Mouse (Mus musculus): ENCODE results near the gene Ackr4. TPM values are rescaled to one million over a fixed set of nuclear protein-coding genes. Genes with fewer than 3 reads are reported as not detected.

The Ackr4 gene
- polyA plus RNA-seq, 1 experiment from 2014 or later: 1.1 TPM

- Histone ChIP-seq H3K4me1 (ENCODE audit: control insufficient read depth, insufficient read depth, low read length) (no peaks in the 10 kb centered on the region), H3K9me3 (replicated peaks; ENCODE audit: control insufficient read depth, low read length, poor library complexity, severe bottlenecking) (no peaks in the 10 kb centered on the region), H3K27ac (ENCODE audit: low read length) (no peak overlapping the region), H3K9ac (ENCODE audit: low read depth, low read length) (no peak overlapping the region), H3K36me3 (ENCODE audit: control insufficient read depth, insufficient read depth, low read length) (peaks cover 68% of the 10 kb centered on the region), H3K4me2 (ENCODE audit: low read length) (no peak overlapping the region), H3K27me3 (ENCODE audit: control insufficient read depth, insufficient read depth, low read depth, low read length) (no peaks in the 10 kb centered on the region), H3K4me3 (ENCODE audit: low read depth, low read length) (no peak overlapping the region)
- WGBS: 95% methylated on average over 14 of the region's 14 CpGs
- ATAC-seq: no peak
Observed at GRCm38 (mm10) chr9:104155100-104155715, 28.5 kb upstream of the Ackr4 start.

DNA sequence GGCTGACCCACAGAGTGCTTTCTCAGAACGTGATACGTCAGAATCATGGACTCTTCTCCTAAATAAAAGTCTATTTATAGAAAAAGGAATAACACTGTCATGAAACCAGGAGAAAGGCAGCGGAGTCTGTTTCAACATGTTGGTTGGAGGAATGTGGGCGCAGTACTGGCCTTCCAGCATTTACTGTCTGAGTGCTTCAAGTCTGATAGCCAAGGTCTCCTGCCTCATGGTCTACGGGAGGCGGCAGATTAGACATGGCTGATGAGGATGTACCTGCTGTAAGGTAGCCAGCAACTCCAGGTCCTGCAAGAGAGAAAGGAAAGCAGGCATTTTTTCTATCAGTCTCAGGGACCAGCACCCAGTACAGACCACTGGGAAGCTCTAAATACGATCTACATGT, 25.4 kb upstream of the Ackr4 start:
- Histone ChIP-seq H3K4me2 (ENCODE audit: low read length) (no peak overlapping the region), H3K4me1 (ENCODE audit: control insufficient read depth, insufficient read depth, low read length) (no peaks in the 10 kb centered on the region), H3K36me3 (ENCODE audit: control insufficient read depth, insufficient read depth, low read length) (peaks cover 47% of the 10 kb centered on the region), H3K9me3 (replicated peaks; ENCODE audit: control insufficient read depth, low read length, poor library complexity, severe bottlenecking) (no peaks in the 10 kb centered on the region), H3K27me3 (ENCODE audit: control insufficient read depth, insufficient read depth, low read depth, low read length) (no peaks in the 10 kb centered on the region), H3K4me3 (ENCODE audit: low read depth, low read length) (no peak overlapping the region), H3K9ac (ENCODE audit: low read depth, low read length) (no peak overlapping the region), H3K27ac (ENCODE audit: low read length) (no peak overlapping the region)
- no peak for ATAC-seq
- 98% methylated on average over 7 of the region's 7 CpGs for WGBS

GRCm38 (mm10) chr9:104148969-104149368, 22.2 kb upstream of the Ackr4 start:
- Histone ChIP-seq H3K36me3 (ENCODE audit: control insufficient read depth, insufficient read depth, low read length) (peaks cover 18% of the 10 kb centered on the region), H3K27ac (ENCODE audit: low read length) (no peak overlapping the region), H3K9ac (ENCODE audit: low read depth, low read length) (no peak overlapping the region), H3K27me3 (ENCODE audit: control insufficient read depth, insufficient read depth, low read depth, low read length) (no peaks in the 10 kb centered on the region), H3K4me3 (ENCODE audit: low read depth, low read length) (no peak overlapping the region), H3K9me3 (replicated peaks; ENCODE audit: control insufficient read depth, low read length, poor library complexity, severe bottlenecking) (no peaks in the 10 kb centered on the region), H3K4me2 (ENCODE audit: low read length) (no peak overlapping the region), H3K4me1 (ENCODE audit: control insufficient read depth, insufficient read depth, low read length) (no peaks in the 10 kb centered on the region)
- 87% methylated on average over 7 of the region's 7 CpGs for WGBS
- no peak for ATAC-seq

DNA sequence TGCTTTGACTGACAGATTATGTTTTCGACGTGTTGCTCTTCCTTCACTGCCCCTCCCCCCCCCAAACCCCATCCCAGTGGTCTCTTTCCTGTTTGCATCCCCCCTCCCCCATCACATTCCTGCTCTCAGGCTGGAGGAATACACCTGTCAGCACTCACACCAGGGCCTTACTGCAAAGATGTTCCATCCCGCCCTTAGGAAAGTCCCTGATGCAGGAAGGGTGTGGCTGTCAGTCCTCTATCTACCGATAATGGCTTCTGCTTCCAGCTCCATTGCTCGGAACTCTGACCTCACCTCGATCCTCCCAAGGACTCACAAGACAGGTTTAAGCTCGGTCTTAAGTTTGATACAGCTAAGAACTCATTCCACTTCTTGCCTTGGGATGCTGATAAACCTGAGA, 19.9 kb upstream of the Ackr4 start:
- Histone ChIP-seq H3K9ac (ENCODE audit: low read depth, low read length) (no peak overlapping the region), H3K27ac (ENCODE audit: low read length) (no peak overlapping the region), H3K36me3 (ENCODE audit: control insufficient read depth, insufficient read depth, low read length) (peaks cover 14% of the 10 kb centered on the region), H3K27me3 (ENCODE audit: control insufficient read depth, insufficient read depth, low read depth, low read length) (no peaks in the 10 kb centered on the region), H3K4me1 (ENCODE audit: control insufficient read depth, insufficient read depth, low read length) (no peaks in the 10 kb centered on the region), H3K4me3 (ENCODE audit: low read depth, low read length) (no peak overlapping the region), H3K9me3 (replicated peaks; ENCODE audit: control insufficient read depth, low read length, poor library complexity, severe bottlenecking) (no peaks in the 10 kb centered on the region), H3K4me2 (ENCODE audit: low read length) (no peak overlapping the region)
- 95% methylated on average over 7 of the region's 7 CpGs for WGBS
- ATAC-seq: no peak

GRCm38 (mm10) chr9:104144314-104144996, 17.7 kb upstream of the Ackr4 start:
- H3K27ac ChIP-seq (ENCODE audit: low read length): no peak overlapping the region
- 81% methylated on average over 8 of the region's 8 CpGs for WGBS
- H3K36me3 ChIP-seq (ENCODE audit: control insufficient read depth, insufficient read depth, low read length): no peaks in the 10 kb centered on the region
- H3K4me2 ChIP-seq (ENCODE audit: low read length): no peak overlapping the region
- no peak for ATAC-seq
- H3K9ac ChIP-seq (ENCODE audit: low read depth, low read length): no peak overlapping the region
- H3K27me3 ChIP-seq (ENCODE audit: control insufficient read depth, insufficient read depth, low read depth, low read length): no peaks in the 10 kb centered on the region
- no peaks in the 10 kb centered on the region for H3K4me1 ChIP-seq (ENCODE audit: control insufficient read depth, insufficient read depth, low read length)
- H3K4me3 ChIP-seq (ENCODE audit: low read depth, low read length): no peak overlapping the region
- H3K9me3 ChIP-seq (replicated peaks; ENCODE audit: control insufficient read depth, low read length, poor library complexity, severe bottlenecking): no peaks in the 10 kb centered on the region

DNA sequence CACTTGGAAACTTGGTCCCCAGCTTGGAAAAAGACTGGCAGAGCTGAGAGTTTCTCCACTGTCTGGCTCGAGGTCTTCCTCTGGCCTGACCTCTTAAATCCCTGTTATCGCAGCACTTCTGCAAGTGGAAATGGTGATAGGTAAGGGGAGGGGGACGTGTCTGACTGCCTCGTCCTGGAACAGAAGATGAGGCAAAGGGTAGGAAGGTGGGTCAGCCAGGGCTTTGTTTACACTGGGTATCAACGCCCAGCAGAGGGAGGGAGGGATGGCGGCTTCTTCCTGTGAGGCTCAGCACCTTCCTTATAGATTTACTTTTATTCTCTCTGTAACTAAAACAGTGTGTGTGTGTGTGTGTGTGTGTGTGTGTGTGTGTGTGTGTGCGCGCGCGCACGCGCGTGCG, 16.1 kb upstream of the Ackr4 start:
- H3K4me2 ChIP-seq (ENCODE audit: low read length): no peak overlapping the region

DNA sequence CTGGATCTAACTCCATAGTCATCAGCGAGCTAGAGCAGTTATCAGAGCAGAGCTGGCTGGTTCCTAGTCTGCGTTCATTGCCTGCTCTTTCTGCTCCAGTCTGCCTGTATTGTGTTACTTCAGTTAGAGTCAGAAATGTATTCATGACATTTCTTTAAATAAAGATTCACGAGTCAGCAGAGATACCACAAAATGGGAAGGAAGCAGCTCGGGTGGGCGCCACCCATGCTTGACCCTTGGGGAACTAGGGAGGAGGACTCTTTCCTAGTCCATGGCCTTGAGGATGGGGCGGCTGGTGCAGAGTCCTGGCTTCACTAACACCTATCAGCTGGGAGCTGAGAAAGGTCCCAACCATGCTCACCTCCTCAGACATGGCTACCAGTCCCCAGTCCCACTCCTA, 13.6 kb upstream of the Ackr4 start:
- no peak overlapping the region for H3K4me2 ChIP-seq (ENCODE audit: low read length)
- no peak overlapping the region for H3K27ac ChIP-seq (ENCODE audit: low read length)
- no peak for ATAC-seq
- H3K4me3 ChIP-seq (ENCODE audit: low read depth, low read length): no peak overlapping the region
- no peaks in the 10 kb centered on the region for H3K4me1 ChIP-seq (ENCODE audit: control insufficient read depth, insufficient read depth, low read length)
- no peaks in the 10 kb centered on the region for H3K36me3 ChIP-seq (ENCODE audit: control insufficient read depth, insufficient read depth, low read length)
- no peaks in the 10 kb centered on the region for H3K9me3 ChIP-seq (replicated peaks; ENCODE audit: control insufficient read depth, low read length, poor library complexity, severe bottlenecking)
- H3K9ac ChIP-seq (ENCODE audit: low read depth, low read length): no peak overlapping the region
- 91% methylated on average over 6 of the region's 6 CpGs for WGBS
- H3K27me3 ChIP-seq (ENCODE audit: control insufficient read depth, insufficient read depth, low read depth, low read length): no peaks in the 10 kb centered on the region

More for the DNA sequence above, 16.1 kb upstream of the Ackr4 start:
- no peak for ATAC-seq
- Histone ChIP-seq H3K4me1 (ENCODE audit: control insufficient read depth, insufficient read depth, low read length) (no peaks in the 10 kb centered on the region), H3K9ac (ENCODE audit: low read depth, low read length) (no peak overlapping the region), H3K4me3 (ENCODE audit: low read depth, low read length) (no peak overlapping the region), H3K27me3 (ENCODE audit: control insufficient read depth, insufficient read depth, low read depth, low read length) (no peaks in the 10 kb centered on the region), H3K27ac (ENCODE audit: low read length) (no peak overlapping the region), H3K36me3 (ENCODE audit: control insufficient read depth, insufficient read depth, low read length) (no peaks in the 10 kb centered on the region), H3K9me3 (replicated peaks; ENCODE audit: control insufficient read depth, low read length, poor library complexity, severe bottlenecking) (no peaks in the 10 kb centered on the region)
- WGBS: 87% methylated on average over 14 of the region's 14 CpGs

DNA sequence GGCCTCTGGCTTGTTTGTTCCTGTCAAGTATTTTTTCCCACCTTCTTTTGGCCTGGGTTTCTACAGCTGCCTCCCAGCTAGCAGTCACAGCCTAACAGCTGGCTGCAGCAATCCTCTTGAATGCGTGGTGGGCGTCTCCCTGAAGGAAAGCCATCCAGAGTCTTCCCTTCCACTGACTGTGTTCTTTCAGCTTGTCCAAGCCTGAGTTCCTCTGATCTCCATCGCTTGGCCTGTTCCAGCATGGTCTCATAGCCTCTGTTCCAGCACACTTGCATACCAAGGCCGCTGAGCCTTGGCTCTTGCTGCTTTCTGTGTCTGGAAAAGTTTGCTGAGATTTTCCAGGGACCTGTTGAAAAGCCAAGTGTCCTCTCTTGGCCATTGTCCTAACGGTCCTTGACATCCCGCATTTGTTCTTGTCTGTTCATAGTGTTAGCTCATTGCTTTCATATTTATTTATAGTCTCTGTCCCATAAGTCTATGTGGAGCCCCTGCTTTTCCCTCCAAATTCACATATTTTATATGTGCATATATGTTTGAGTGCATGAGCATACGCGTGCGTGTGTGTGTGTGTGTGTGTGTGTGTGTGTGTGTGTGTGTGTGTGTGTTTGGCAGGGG, 3.5 kb upstream of the Ackr4 start:
- no peak for ATAC-seq
- 93% methylated on average over 9 of the region's 9 CpGs for WGBS

GRCm38 (mm10) chr9:104128110-104128509, 1.4 kb upstream of the Ackr4 start:
- ATAC-seq: peak; percentile 54
- Histone ChIP-seq H3K27me3 (ENCODE audit: control insufficient read depth, insufficient read depth, low read depth, low read length) (no peaks in the 10 kb centered on the region), H3K27ac (ENCODE audit: low read length) (peak overlapping the region; percentile 79), H3K36me3 (ENCODE audit: control insufficient read depth, insufficient read depth, low read length) (no peaks in the 10 kb centered on the region), H3K9me3 (replicated peaks; ENCODE audit: control insufficient read depth, low read length, poor library complexity, severe bottlenecking) (no peaks in the 10 kb centered on the region), H3K4me2 (ENCODE audit: low read length) (no peak overlapping the region), H3K4me1 (ENCODE audit: control insufficient read depth, insufficient read depth, low read length) (peaks cover 10% of the 10 kb centered on the region), H3K9ac (ENCODE audit: low read depth, low read length) (no peak overlapping the region), H3K4me3 (ENCODE audit: low read depth, low read length) (no peak overlapping the region)
- 27% methylated on average over 2 of the region's 2 CpGs for WGBS

More for the DNA sequence above, 3.5 kb upstream of the Ackr4 start:
- H3K4me2 ChIP-seq (ENCODE audit: low read length): no peak overlapping the region
- no peaks in the 10 kb centered on the region for H3K27me3 ChIP-seq (ENCODE audit: control insufficient read depth, insufficient read depth, low read depth, low read length)
- peaks cover 10% of the 10 kb centered on the region for H3K4me1 ChIP-seq (ENCODE audit: control insufficient read depth, insufficient read depth, low read length)
- no peak overlapping the region for H3K9ac ChIP-seq (ENCODE audit: low read depth, low read length)
- H3K27ac ChIP-seq (ENCODE audit: low read length): no peak overlapping the region
- no peaks in the 10 kb centered on the region for H3K9me3 ChIP-seq (replicated peaks; ENCODE audit: control insufficient read depth, low read length, poor library complexity, severe bottlenecking)
- no peak overlapping the region for H3K4me3 ChIP-seq (ENCODE audit: low read depth, low read length)
- H3K36me3 ChIP-seq (ENCODE audit: control insufficient read depth, insufficient read depth, low read length): no peaks in the 10 kb centered on the region
